7 mouse cellular contexts compared by ENCODE assay signal in genomic region chr7:28726600-28726999, GRCm38 (mm10). TPM values are rescaled to one million over a fixed set of nuclear protein-coding genes. Genes with fewer than 3 reads are reported as not detected.
DNase-seq lines count a peak whose midpoint lies in the region; ATAC-seq and TF ChIP-seq lines count a peak whose summit lies in the region.

No protein-coding gene starts in this region.

- intact Hi-C loops in gastrocnemius, adult 2 months (cut with DNase I), result loop anchor here (2.0 to 10.0 kb wide), 3 partner anchors 122 to 279 kb away; no protein-coding TSS in a partner anchor
- intact Hi-C loops in left cerebral cortex, postnatal 25 days (cut with DNase I), result loop anchor here (1.0 to 2.0 kb wide), 2 partner anchors 124 to 290 kb away; partner anchors contain the start of gene Gmfg

- 9% methylated on average over 14 of the region's 14 CpGs for WGBS in intestine, postnatal 0 days
- 5% methylated on average over 14 of the region's 14 CpGs for WGBS in midbrain, embryonic 15.5 days

- TF ChIP-seq CTCF in gastrocnemius, adult 2 months (IDR thresholded peaks at IDR 0.05), result peak; percentile 99; the same call in 1 of the 2 replicates
- TF ChIP-seq CTCF in intestine, postnatal 0 days (IDR thresholded peaks at IDR 0.05; ENCODE audit: low read depth), result peak; percentile 95

- no peaks in the 10 kb centered on the region for H3K27me3 ChIP-seq in intestine, postnatal 0 days (replicated peaks; ENCODE audit: control insufficient read depth, insufficient read depth, low read length)
- H3K27me3 ChIP-seq in midbrain, embryonic 15.5 days (replicated peaks), result no peaks in the 10 kb centered on the region

- H3K27ac ChIP-seq in gastrocnemius, adult 2 months, result peak overlapping the region; percentile 31; the same call in 1 of the 2 replicates
- no peak overlapping the region for H3K27ac ChIP-seq in intestine, postnatal 0 days (ENCODE audit: low read depth, low read length)
- H3K27ac ChIP-seq in midbrain, embryonic 15.5 days, result no peak overlapping the region

- no peaks in the 10 kb centered on the region for H3K4me1 ChIP-seq in intestine, postnatal 0 days (replicated peaks; ENCODE audit: control insufficient read depth, insufficient read depth, low read length)
- peaks cover 3% of the 10 kb centered on the region for H3K4me1 ChIP-seq in midbrain, embryonic 15.5 days

- peak; percentile 68 to 84 for DNase-seq in cerebellum, postnatal 4 days (ENCODE audit: low spot score in 2 of 2)
- peak; percentile 85 for DNase-seq in gastrocnemius, adult 2 months
- DNase-seq in left cerebral cortex, postnatal 25 days (ENCODE audit: low spot score in 2 of 2), result peak; percentile 82 to 89
- peak; percentile 30 to 57 for DNase-seq in spleen, adult 18-20 months

- no peak overlapping the region for H3K4me2 ChIP-seq in intestine, postnatal 0 days (replicated peaks; ENCODE audit: low read depth)
- H3K4me2 ChIP-seq in midbrain, embryonic 15.5 days, result peak overlapping the region; percentile 33

- H3K4me3 ChIP-seq in gastrocnemius, adult 2 months, result no peak overlapping the region
- H3K4me3 ChIP-seq in intestine, postnatal 0 days (ENCODE audit: low read depth, low read length), result no peak overlapping the region
- H3K4me3 ChIP-seq in midbrain, embryonic 15.5 days, result no peak overlapping the region

- H3K9ac ChIP-seq in intestine, postnatal 0 days (ENCODE audit: low read depth, low read length), result no peak overlapping the region
- H3K9ac ChIP-seq in midbrain, embryonic 15.5 days, result peak overlapping the region; percentile 17; the same call in 1 of the 2 replicates

- H3K36me3 ChIP-seq in intestine, postnatal 0 days (ENCODE audit: control insufficient read depth, insufficient read depth), result no peaks in the 10 kb centered on the region
- no peaks in the 10 kb centered on the region for H3K36me3 ChIP-seq in midbrain, embryonic 15.5 days (replicated peaks)

- H3K9me3 ChIP-seq in intestine, postnatal 0 days (ENCODE audit: control insufficient read depth), result 0 out of 2 replicates have a peak, but pooled peaks cover 5% of the 10 kb centered on the region
- H3K9me3 ChIP-seq in midbrain, embryonic 15.5 days, result no peaks in the 10 kb centered on the region

- ATAC-seq in activated CD4-positive, CD25-positive, alpha-beta regulatory T cell, adult 4 months, result peak; percentile 66
- ATAC-seq in intestine, postnatal 0 days, result 0 out of 2 replicates have a peak, but pooled peaks have one; percentile 48
- peak; percentile 73; the same call in 1 of the 2 replicates for ATAC-seq in midbrain, embryonic 15.5 days (replicated peaks)

RNA-seq across cellular contexts. Expression of gene Fbxo17, which starts 10.0 kb away (rescaled TPM):
- polyA plus RNA-seq in activated CD4-positive, CD25-positive, alpha-beta regulatory T cell, adult 4 months (2017; shearing (Covaris generic)), result 10 to 100 TPM in 1 of 2 experiments, 1 to 10 TPM in 1; 8.3 to 10.9 TPM
- total RNA-seq in gastrocnemius, adult 2 months (2021), result 1 to 10 TPM; 2.5 to 4.9 TPM
- polyA plus RNA-seq in intestine, postnatal 0 days (2015; fragmentation: Nextera tagmentation; extraction: Ambion mirVana), result 1.6 and 1.8 TPM in 2 replicates
- 1 to 10 TPM in 1 of 2 experiments, under 1 TPM in 1; 0.76 to 1.3 TPM for total RNA-seq in left cerebral cortex, postnatal 25 days (2021)
- polyA plus RNA-seq in midbrain, embryonic 15.5 days (2015; fragmentation: Nextera tagmentation; extraction: Ambion mirVana), result 3.7 and 4.0 TPM in 2 replicates

RNA-seq across cellular contexts. Expression of gene Mrps12, which starts 15.0 kb away (rescaled TPM):
- 10 to 100 TPM; 71.9 to 75.7 TPM for polyA plus RNA-seq in activated CD4-positive, CD25-positive, alpha-beta regulatory T cell, adult 4 months (2017; shearing (Covaris generic))
- total RNA-seq in gastrocnemius, adult 2 months (2021), result 10 to 100 TPM; 36.0 to 41.0 TPM
- 98.7 and 101 TPM in 2 replicates for polyA plus RNA-seq in intestine, postnatal 0 days (2015; fragmentation: Nextera tagmentation; extraction: Ambion mirVana)
- total RNA-seq in left cerebral cortex, postnatal 25 days (2021), result 10 to 100 TPM; 60.3 to 67.4 TPM
- polyA plus RNA-seq in midbrain, embryonic 15.5 days (2015; fragmentation: Nextera tagmentation; extraction: Ambion mirVana), result 96.7 and 106 TPM in 2 replicates

RNA-seq across cellular contexts. Expression of gene Sars2, which starts 15.2 kb away (rescaled TPM):
- polyA plus RNA-seq in activated CD4-positive, CD25-positive, alpha-beta regulatory T cell, adult 4 months (2017; shearing (Covaris generic)), result 10 to 100 TPM in 1 of 2 experiments, 1 to 10 TPM in 1; 8.9 to 13.0 TPM
- 10 to 100 TPM; 11.7 to 14.7 TPM for total RNA-seq in gastrocnemius, adult 2 months (2021)
- polyA plus RNA-seq in intestine, postnatal 0 days (2015; fragmentation: Nextera tagmentation; extraction: Ambion mirVana), result 8.6 and 9.9 TPM in 2 replicates
- total RNA-seq in left cerebral cortex, postnatal 25 days (2021), result 10 to 100 TPM; 13.1 to 14.4 TPM
- 18.3 and 18.7 TPM in 2 replicates for polyA plus RNA-seq in midbrain, embryonic 15.5 days (2015; fragmentation: Nextera tagmentation; extraction: Ambion mirVana)

RNA-seq across cellular contexts. Expression of gene Ccer2, which starts 29.4 kb away (rescaled TPM):
- polyA plus RNA-seq in activated CD4-positive, CD25-positive, alpha-beta regulatory T cell, adult 4 months (2017; shearing (Covaris generic)), result not detected
- total RNA-seq in gastrocnemius, adult 2 months (2021), result not detected
- not detected in 2 replicates for polyA plus RNA-seq in intestine, postnatal 0 days (2015; fragmentation: Nextera tagmentation; extraction: Ambion mirVana)
- total RNA-seq in left cerebral cortex, postnatal 25 days (2021), result 1 to 10 TPM in 1 of 2 experiments, under 1 TPM in 1; 0.92 to 1.2 TPM
- 0.36 and 0.50 TPM in 2 replicates for polyA plus RNA-seq in midbrain, embryonic 15.5 days (2015; fragmentation: Nextera tagmentation; extraction: Ambion mirVana)

RNA-seq across cellular contexts. Expression of gene Fbxo27, which starts 34.0 kb away (rescaled TPM):
- polyA plus RNA-seq in activated CD4-positive, CD25-positive, alpha-beta regulatory T cell, adult 4 months (2017; shearing (Covaris generic)), result 1 to 10 TPM; 1.1 to 2.9 TPM
- under 1 TPM; 0.47 to 0.84 TPM for total RNA-seq in gastrocnemius, adult 2 months (2021)
- 0.37 and 0.90 TPM in 2 replicates for polyA plus RNA-seq in intestine, postnatal 0 days (2015; fragmentation: Nextera tagmentation; extraction: Ambion mirVana)
- total RNA-seq in left cerebral cortex, postnatal 25 days (2021), result 10 to 100 TPM; 21.6 to 21.8 TPM
- 10.2 and 12.1 TPM in 2 replicates for polyA plus RNA-seq in midbrain, embryonic 15.5 days (2015; fragmentation: Nextera tagmentation; extraction: Ambion mirVana)
